Mouse (Mus musculus): ENCODE data around the gene Gnaq.
"Not testable (repeated sequence)": the region's sequence is repeated elsewhere in the genome, so short reads cannot be mapped to it uniquely, and the experiment has no call there.

Gene Gnaq

DNA sequence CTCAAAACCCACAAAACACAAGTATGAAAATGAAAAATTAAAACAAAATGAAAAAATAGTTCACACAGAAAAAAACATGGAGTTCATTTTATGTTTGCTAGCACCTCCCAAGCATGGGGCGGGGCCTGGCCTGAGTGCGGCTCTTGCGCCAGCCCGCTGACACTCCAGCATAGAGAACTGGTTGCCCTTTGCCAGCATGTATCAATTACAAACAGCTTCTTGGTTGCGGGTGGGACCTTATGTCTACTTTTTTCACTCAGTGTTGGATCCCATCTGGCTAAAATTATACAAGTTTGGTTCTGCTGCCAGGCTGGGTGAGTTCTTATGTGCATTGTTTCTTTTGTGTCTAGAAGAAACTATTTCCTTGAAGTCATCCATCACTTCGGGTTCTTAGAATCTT, 14.8 kb downstream of the Gnaq start:
- DNase-seq (ENCODE audit: low read depth, low spot score), result no peak

GRCm38 (mm10) chr19:16149094-16149493, 16.5 kb downstream of the Gnaq start:
- no peak for DNase-seq (ENCODE audit: low read depth, low spot score)

DNA sequence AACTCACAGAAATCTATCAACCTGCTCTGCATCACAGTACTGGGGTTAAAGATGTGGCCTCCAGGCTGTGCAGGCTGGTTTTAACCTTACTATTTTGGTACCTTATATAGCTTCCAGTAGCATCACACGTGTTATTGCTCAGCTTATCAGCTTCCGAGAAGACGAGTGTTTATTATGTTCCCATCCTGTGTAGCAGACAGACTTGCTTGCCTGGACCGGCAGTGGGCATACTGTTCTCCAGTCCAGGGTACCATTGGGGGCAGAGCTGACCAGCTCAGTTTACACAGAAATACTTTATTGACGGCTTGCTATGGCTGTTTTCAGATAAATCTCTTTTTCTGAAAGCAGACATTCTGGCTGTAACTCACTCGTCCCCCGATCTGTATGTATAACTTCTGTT, 17.7 kb downstream of the Gnaq start:
- no peak for DNase-seq (ENCODE audit: low read depth, low spot score)

- no peak for DNase-seq (ENCODE audit: low read depth, low spot score)
These were observed 21.2 kb downstream of the Gnaq start for GRCm38 (mm10) chr19:16153851-16154250.

- no peak for DNase-seq (ENCODE audit: low read depth, low spot score)
These were observed 21.8 kb downstream of the Gnaq start for GRCm38 (mm10) chr19:16154480-16154879.

GRCm38 (mm10) chr19:16157120-16157519, 24.5 kb downstream of the Gnaq start:
- no peak for DNase-seq (ENCODE audit: low read depth, low spot score)

- DNase-seq (ENCODE audit: low read depth, low spot score), result no peak
These were observed 28.1 kb downstream of the Gnaq start for GRCm38 (mm10) chr19:16160759-16161158.

DNA sequence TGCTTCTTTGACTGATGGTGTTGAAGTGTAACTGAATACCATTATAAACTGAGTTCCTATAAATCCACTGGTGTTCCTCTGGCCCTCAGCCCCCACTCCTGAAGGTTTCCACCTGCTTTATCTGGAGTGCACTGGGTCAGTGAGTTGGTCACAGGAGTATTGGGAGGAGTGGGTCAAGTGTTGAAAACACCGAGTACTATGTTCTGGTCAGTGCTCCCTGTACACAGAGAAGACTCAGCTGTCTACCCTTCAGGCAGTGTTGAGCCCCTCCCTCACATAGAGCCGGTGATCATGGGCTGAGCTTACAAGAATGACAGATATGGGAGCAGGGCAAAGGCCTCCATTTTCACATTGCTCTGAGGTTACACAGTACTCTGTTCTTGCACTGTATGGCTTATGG, 28.6 kb downstream of the Gnaq start:
- no peak for DNase-seq (ENCODE audit: low read depth, low spot score)

DNA sequence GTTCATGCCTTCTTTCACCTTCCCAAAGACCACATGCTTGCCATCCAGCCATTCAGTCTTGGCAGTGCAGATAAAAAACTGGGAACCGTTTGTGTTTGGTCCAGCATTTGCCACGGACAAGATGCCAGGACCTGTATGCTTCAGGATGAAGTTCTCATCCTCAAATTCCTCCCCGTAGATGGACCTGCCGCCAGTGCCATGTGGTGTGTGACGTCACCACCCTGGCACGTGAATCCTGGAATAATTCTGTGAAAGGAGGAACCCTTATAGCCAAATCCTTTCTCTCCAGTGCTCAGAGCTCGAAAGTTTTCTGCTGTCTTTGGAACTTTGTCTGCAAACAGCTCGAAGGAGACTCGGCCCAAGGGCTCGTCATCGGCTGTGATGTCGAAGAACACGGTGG, 31.8 kb downstream of the Gnaq start:
- not testable (repeated sequence) for DNase-seq (ENCODE audit: low read depth, low spot score)

GRCm38 (mm10) chr19:16167185-16167584, 34.6 kb downstream of the Gnaq start:
- peak; percentile 32 for DNase-seq (ENCODE audit: low read depth, low spot score)

GRCm38 (mm10) chr19:16168192-16168591, 35.6 kb downstream of the Gnaq start:
- DNase-seq (ENCODE audit: low read depth, low spot score), result peak; percentile 28

DNA sequence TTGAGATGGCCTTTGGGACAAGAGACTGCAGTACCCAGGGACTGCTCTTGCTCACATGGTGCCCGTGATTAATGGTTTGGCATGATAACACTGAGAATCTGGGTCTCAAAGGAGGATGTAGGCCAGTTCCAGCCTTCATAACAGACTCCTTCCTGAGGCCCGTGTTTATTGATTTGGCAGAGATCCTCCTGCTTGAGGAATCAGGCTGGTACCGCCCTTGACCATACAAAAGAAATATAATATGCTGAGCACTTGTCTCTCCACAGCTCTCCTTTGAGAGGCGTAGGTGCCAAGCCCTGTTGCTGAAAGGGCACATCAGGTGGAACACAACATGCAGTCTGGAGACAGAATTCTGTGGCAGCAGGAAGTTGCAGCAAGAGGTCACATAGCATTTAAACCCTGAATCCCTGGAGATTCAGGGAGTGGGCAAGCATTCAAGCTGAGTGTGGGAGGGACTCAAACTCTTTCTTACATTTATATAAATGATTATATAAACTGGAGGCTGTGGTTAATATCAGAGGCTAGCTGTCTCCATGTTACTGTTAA, 36.1 kb downstream of the Gnaq start:
- peak; percentile 57 for DNase-seq (ENCODE audit: low read depth, low spot score)

GRCm38 (mm10) chr19:16170724-16171123, 38.1 kb downstream of the Gnaq start:
- DNase-seq (ENCODE audit: low read depth, low spot score), result no peak

- no peak for DNase-seq (ENCODE audit: low read depth, low spot score)
These were observed 41.1 kb downstream of the Gnaq start for GRCm38 (mm10) chr19:16173721-16174120.

GRCm38 (mm10) chr19:16176426-16176825, 43.8 kb downstream of the Gnaq start:
- DNase-seq (ENCODE audit: low read depth, low spot score), result no peak

DNA sequence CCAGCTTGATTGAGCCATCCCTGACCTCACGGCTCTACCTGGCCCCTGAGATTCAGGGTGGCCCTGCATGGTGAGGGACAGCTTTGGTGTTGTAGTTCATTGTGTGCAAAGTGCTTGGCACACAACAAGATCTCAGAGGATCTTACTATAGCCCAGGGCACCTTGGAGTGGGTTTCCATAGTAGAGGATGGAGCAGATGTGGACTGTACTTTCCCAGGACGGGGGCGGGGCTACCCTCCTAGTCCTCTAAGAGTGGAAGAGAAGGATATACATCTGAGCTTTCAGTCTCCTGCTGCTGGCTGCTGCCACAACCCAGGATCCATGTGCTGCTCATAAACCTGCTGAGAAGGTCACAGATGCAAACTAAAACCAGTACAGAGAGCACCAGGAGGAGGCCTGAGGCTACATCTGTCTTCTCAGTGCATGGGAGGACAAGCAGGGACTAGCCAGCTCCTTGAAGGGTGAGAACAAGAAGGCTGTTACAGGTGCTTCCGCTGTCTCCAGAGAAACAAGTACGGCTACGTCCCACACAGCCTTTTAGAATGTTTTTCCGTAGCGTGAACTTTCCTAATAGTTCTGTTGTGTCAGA, 44.6 kb downstream of the Gnaq start:
- DNase-seq (ENCODE audit: low read depth, low spot score), result peak; percentile 61

DNA sequence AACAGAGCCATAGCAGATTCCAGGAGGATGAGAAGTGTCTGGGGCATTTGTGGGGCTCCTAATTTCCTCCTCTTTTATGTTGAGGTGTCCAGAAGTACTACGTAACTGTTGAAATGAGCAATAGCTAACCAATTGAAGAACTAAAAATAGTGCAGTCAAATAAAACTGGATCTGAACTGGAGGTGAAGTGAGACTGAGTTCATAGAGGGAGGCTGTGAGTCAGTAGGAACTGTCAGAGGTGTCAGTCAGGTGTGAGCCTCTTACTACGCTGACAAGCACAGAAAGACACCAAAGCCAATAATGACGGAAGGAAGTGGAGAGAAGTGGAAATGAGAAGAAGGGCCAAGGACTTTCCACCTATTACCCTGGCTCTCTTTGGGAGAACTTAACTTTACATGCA, 48.6 kb downstream of the Gnaq start:
- DNase-seq (ENCODE audit: low read depth, low spot score), result no peak

GRCm38 (mm10) chr19:16181852-16182475, 49.3 kb downstream of the Gnaq start:
- no peak for DNase-seq (ENCODE audit: low read depth, low spot score)

- no peak for DNase-seq (ENCODE audit: low read depth, low spot score)
These were observed 51.1 kb downstream of the Gnaq start for GRCm38 (mm10) chr19:16183592-16184365.

DNA sequence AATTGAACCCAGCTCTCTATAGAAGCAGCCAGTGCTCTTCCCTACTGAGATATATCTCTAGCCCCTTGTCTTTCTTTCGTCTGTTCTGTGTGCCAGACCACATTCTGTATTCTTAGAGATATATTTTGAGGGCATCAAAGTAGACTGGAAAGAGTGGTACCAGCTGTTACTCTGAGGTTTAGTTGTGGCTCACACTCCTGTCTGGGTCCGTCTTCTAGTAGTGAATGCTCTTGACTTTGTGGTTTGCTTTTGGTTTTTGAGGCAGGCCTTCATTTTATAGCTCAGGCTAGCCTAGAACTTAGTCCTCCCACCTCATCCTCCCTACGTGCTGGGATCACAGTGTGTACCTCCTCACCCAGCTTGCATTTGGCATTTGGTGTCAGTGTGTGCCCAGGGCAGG, 54.4 kb downstream of the Gnaq start:
- no peak for DNase-seq (ENCODE audit: low read depth, low spot score)

- no peak for DNase-seq (ENCODE audit: low read depth, low spot score)
These were observed 55.3 kb downstream of the Gnaq start for GRCm38 (mm10) chr19:16187952-16188351.

DNA sequence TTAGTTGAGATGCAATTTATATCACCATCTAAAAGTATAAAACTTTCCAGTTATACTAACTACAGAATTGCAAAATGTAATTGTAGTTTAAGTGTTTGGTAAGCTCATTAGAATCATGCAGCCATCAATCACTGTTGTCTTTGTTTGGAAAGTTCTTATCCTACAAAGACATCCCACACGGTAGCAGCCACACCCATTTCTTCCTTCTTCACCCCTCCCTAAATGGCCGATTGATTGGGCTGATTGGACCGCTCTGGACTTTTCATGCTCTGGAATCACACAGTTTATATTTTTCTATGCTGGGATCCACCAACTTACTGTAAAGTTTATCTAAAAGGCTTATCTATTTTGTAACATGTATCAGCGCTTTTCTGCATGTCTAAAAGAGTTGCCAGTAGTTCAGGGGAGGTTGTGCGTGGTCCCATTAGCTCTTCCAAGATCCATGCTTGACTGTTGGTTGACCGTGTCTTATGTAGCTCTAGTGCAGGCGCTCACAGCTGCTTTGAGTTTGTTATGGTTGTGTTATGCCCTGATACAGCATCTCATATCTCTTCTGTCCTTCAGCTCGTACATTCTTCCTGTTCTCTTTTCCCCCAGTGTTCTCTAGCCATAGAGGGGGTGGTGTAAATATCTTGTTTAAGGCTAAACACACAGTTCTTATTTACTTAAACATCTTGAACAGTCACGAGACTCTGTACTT, 56.6 kb downstream of the Gnaq start:
- no peak for DNase-seq (ENCODE audit: low read depth, low spot score)

Data from skeletal muscle tissue, adult 2 months (tissue).